Mouse (Mus musculus): ENCODE results near the gene Matk. TPM values are rescaled to one million over a fixed set of nuclear protein-coding genes. Genes with fewer than 3 reads are reported as not detected.

Matk gene
- polyA plus RNA-seq, 1 experiment from 2014 or later, result 2.0 TPM

DNA sequence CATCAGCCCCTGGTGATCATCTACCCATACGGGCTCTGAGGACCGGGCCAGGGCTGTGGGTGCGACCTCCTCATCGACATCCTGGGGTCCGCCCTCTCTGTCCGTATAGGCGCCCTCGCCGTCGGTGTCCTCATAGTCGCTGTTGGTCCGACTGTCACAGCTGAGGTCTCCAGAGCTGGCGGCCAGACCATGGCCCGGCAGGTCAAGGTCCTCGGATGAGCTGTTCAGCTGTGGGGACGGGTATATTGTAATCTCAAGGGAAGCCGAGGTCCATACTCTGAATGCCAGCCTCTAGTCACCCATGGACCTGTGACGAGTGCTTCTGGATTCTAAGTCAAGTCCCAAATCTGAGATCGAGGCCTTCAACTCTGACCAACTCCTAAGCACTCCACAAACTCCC is 21.1 kb downstream of the Matk start:
- no peak overlapping the region for H3K27ac ChIP-seq (ENCODE audit: low read length)
- WGBS, result 93% methylated on average over 19 of the region's 19 CpGs

GRCm38 (mm10) chr10:81277676-81278075 is 24.9 kb downstream of the Matk start:
- ATAC-seq, result no peak
- Histone ChIP-seq H3K36me3 (ENCODE audit: control insufficient read depth, insufficient read depth, low read length) (peaks cover 28% of the 10 kb centered on the region), H3K27me3 (replicated peaks; ENCODE audit: control insufficient read depth, insufficient read depth, low read length) (no peaks in the 10 kb centered on the region), H3K9ac (ENCODE audit: low read depth, low read length) (no peak overlapping the region), H3K4me2 (ENCODE audit: low read depth, low read length) (no peak overlapping the region), H3K4me3 (ENCODE audit: low read length) (no peak overlapping the region), H3K9me3 (ENCODE audit: control insufficient read depth, low read length) (no peaks in the 10 kb centered on the region), H3K4me1 (ENCODE audit: control insufficient read depth, insufficient read depth, low read length) (no peaks in the 10 kb centered on the region; the same call in 1 of the 2 replicates), H3K27ac (ENCODE audit: low read length) (no peak overlapping the region)
- WGBS, result 80% methylated on average over 22 of the region's 22 CpGs

More for the DNA sequence above, 21.1 kb downstream of the Matk start:
- Histone ChIP-seq H3K9me3 (ENCODE audit: control insufficient read depth, low read length) (no peaks in the 10 kb centered on the region), H3K4me1 (ENCODE audit: control insufficient read depth, insufficient read depth, low read length) (peaks cover 12% of the 10 kb centered on the region), H3K9ac (ENCODE audit: low read depth, low read length) (no peak overlapping the region), H3K4me2 (ENCODE audit: low read depth, low read length) (no peak overlapping the region), H3K4me3 (ENCODE audit: low read length) (no peak overlapping the region), H3K36me3 (ENCODE audit: control insufficient read depth, insufficient read depth, low read length) (peaks cover 36% of the 10 kb centered on the region), H3K27me3 (replicated peaks; ENCODE audit: control insufficient read depth, insufficient read depth, low read length) (no peaks in the 10 kb centered on the region)
- no peak for ATAC-seq

DNA sequence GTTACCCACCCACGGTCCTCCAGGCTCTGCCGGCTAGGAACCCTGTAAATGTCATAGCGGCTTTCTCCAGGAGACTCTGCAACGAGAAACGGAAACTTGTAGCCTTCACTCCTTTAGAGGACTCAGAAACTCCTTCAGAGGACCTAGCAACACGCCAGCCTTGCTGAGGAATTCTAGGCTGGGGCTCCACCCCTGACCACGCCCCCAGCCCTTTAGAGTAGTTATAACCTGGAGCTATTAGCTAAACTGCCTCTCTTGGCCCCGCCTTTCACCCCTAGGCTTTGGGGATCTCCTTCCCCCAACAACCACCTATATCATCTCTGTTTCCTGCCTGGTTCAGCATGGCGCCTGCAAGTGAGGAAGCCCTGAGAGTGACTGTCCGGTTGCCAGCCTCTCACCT is 26.8 kb downstream of the Matk start:
- H3K36me3 ChIP-seq (ENCODE audit: control insufficient read depth, insufficient read depth, low read length), result peaks cover 16% of the 10 kb centered on the region; the same call in 1 of the 2 replicates
- H3K9me3 ChIP-seq (ENCODE audit: control insufficient read depth, low read length), result no peaks in the 10 kb centered on the region
- no peak overlapping the region for H3K4me2 ChIP-seq (ENCODE audit: low read depth, low read length)
- no peak overlapping the region for H3K4me3 ChIP-seq (ENCODE audit: low read length)
- peak overlapping the region; percentile 44; the same call in 1 of the 2 replicates for H3K9ac ChIP-seq (ENCODE audit: low read depth, low read length)
- no peak overlapping the region for H3K27ac ChIP-seq (ENCODE audit: low read length)
- no peak for ATAC-seq
- WGBS, result 42% methylated on average over 10 of the region's 10 CpGs
- H3K4me1 ChIP-seq (ENCODE audit: control insufficient read depth, insufficient read depth, low read length), result peaks cover 6% of the 10 kb centered on the region
- peaks cover 5% of the 10 kb centered on the region; the same call in 1 of the 2 replicates for H3K27me3 ChIP-seq (replicated peaks; ENCODE audit: control insufficient read depth, insufficient read depth, low read length)

DNA sequence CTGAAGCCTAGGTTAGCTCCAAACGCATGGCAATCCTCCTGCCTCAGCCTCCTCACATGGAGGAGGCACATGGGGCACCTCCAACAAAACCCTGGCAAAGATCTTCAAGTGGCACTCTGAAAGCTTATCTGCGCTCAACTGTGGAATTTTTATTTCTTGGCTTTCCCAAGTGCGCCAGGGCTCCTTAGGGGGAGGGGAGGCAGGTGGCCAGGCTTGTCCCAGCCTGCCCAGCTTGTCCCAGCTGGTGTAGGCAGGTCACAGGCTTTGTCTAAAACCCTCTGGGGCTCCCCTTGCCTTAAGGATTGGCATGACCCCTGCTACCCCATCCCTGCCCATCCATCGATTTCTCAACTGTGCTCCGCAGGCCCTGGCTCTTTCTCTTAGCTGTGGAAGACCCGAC is 31.5 kb downstream of the Matk start:
- WGBS, result 52% methylated on average over 6 of the region's 6 CpGs
- Histone ChIP-seq H3K4me1 (ENCODE audit: control insufficient read depth, insufficient read depth, low read length) (peaks cover 14% of the 10 kb centered on the region), H3K36me3 (ENCODE audit: control insufficient read depth, insufficient read depth, low read length) (peaks cover 11% of the 10 kb centered on the region; the same call in 1 of the 2 replicates), H3K27me3 (replicated peaks; ENCODE audit: control insufficient read depth, insufficient read depth, low read length) (peaks cover 10% of the 10 kb centered on the region; the same call in 1 of the 2 replicates), H3K4me3 (ENCODE audit: low read length) (peak overlapping the region; percentile 66), H3K9ac (ENCODE audit: low read depth, low read length) (peak overlapping the region; percentile 45), H3K27ac (ENCODE audit: low read length) (no peak overlapping the region), H3K4me2 (ENCODE audit: low read depth, low read length) (peak overlapping the region; percentile 79), H3K9me3 (ENCODE audit: control insufficient read depth, low read length) (no peaks in the 10 kb centered on the region)
- no peak for ATAC-seq

GRCm38 (mm10) chr10:81284719-81285118 is 32.0 kb downstream of the Matk start:
- peak overlapping the region; percentile 76 for H3K9ac ChIP-seq (ENCODE audit: low read depth, low read length)
- peak overlapping the region; percentile 79 for H3K4me2 ChIP-seq (ENCODE audit: low read depth, low read length)
- peaks cover 14% of the 10 kb centered on the region for H3K4me1 ChIP-seq (ENCODE audit: control insufficient read depth, insufficient read depth, low read length)
- peaks cover 11% of the 10 kb centered on the region; the same call in 1 of the 2 replicates for H3K36me3 ChIP-seq (ENCODE audit: control insufficient read depth, insufficient read depth, low read length)
- no peaks in the 10 kb centered on the region for H3K9me3 ChIP-seq (ENCODE audit: control insufficient read depth, low read length)
- ATAC-seq, result peak; percentile 27
- peak overlapping the region; percentile 85 for H3K27ac ChIP-seq (ENCODE audit: low read length)
- peak overlapping the region; percentile 66 for H3K4me3 ChIP-seq (ENCODE audit: low read length)
- H3K27me3 ChIP-seq (replicated peaks; ENCODE audit: control insufficient read depth, insufficient read depth, low read length), result peaks cover 10% of the 10 kb centered on the region; the same call in 1 of the 2 replicates
- WGBS, result 9% methylated on average over 17 of the region's 17 CpGs

DNA sequence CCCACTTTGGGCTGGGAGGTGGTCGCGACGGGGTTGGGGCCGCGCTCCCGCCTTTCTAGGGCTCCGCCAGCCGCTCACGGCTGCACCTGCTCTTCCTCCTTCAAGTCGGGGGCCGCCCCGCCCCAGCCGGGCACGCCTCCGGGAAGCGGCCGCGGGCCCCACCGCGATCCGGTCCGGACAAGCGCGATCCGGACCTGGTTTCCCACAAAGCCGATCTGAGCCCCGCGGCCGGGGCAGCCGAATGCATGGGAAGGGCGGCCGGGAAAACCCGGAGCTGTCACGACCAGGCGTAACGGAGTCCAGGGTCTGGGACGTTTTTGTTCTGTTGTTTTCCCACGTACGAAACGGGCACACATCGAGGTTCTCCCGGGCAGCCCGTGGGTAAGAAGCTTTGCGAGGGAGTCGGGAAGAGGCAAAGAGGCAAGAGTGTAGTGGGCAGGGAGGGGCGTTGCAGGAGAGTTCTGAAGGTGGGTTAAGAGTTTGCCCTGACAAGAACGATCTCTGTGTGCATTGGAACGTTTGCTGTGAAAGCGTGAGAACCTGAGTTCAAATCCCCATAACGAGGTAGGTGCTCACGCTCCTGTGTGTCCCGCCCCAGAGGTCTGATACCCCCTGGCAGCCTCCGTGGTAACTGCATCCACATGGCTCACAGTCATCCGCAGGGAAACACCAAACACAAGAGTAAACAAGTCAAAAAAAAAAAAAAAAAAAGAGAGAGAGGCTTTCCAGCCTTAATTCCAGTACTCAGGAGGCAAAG is 33.1 kb downstream of the Matk start:
- peak; percentile 63 for ATAC-seq
- Histone ChIP-seq H3K27me3 (replicated peaks; ENCODE audit: control insufficient read depth, insufficient read depth, low read length) (peaks cover 10% of the 10 kb centered on the region; the same call in 1 of the 2 replicates), H3K9ac (ENCODE audit: low read depth, low read length) (peak overlapping the region; percentile 76)

GRCm38 (mm10) chr10:81286586-81286985 is 33.9 kb downstream of the Matk start:
- Histone ChIP-seq H3K27me3 (replicated peaks; ENCODE audit: control insufficient read depth, insufficient read depth, low read length) (peaks cover 10% of the 10 kb centered on the region; the same call in 1 of the 2 replicates), H3K36me3 (ENCODE audit: control insufficient read depth, insufficient read depth, low read length) (no peaks in the 10 kb centered on the region), H3K4me1 (ENCODE audit: control insufficient read depth, insufficient read depth, low read length) (peaks cover 19% of the 10 kb centered on the region), H3K4me3 (ENCODE audit: low read length) (peak overlapping the region; percentile 66), H3K9me3 (ENCODE audit: control insufficient read depth, low read length) (no peaks in the 10 kb centered on the region), H3K27ac (ENCODE audit: low read length) (peak overlapping the region; percentile 85), H3K9ac (ENCODE audit: low read depth, low read length) (peak overlapping the region; percentile 76), H3K4me2 (ENCODE audit: low read depth, low read length) (peak overlapping the region; percentile 79)
- WGBS, result 27% methylated on average over 6 of the region's 6 CpGs
- ATAC-seq, result peak; percentile 32

More for the DNA sequence above, 33.1 kb downstream of the Matk start:
- Histone ChIP-seq H3K4me2 (ENCODE audit: low read depth, low read length) (peak overlapping the region; percentile 79), H3K4me3 (ENCODE audit: low read length) (peak overlapping the region; percentile 66), H3K4me1 (ENCODE audit: control insufficient read depth, insufficient read depth, low read length) (peaks cover 14% of the 10 kb centered on the region), H3K27ac (ENCODE audit: low read length) (peak overlapping the region; percentile 85), H3K36me3 (ENCODE audit: control insufficient read depth, insufficient read depth, low read length) (peaks cover 4% of the 10 kb centered on the region; the same call in 1 of the 2 replicates), H3K9me3 (ENCODE audit: control insufficient read depth, low read length) (no peaks in the 10 kb centered on the region)
- WGBS, result 2% methylated on average over 51 of the region's 54 CpGs

DNA sequence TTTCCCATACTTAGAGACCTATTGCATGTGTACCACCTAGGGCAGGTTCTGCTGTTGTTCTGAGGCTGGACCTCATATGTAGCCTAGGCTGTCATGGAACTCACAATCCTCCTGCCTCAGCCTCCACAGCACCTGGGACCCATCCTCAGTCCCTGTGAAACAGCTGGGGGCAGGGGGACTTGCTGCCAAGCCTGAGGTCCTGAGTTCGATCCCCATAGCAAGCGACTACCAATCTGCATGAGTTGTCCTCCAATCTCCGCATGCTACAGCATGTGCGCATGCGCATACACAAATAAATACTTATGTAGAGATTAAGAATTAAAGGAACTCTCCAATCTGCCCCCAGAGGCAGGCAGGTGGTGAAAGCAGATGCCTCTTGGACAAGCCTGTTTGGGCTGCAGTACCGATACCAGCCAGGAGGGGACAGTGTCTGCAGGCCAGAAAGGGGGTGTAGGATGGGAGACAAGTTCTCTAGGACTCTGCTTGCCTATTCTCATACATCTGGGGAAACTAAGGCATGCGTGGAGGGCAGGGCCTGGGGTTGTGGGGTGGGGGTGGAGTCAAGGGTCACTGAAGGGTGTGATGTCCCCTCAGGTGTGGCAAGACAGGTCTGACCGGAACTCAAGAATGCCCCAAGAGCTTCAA is 34.9 kb downstream of the Matk start:
- Histone ChIP-seq H3K27ac (ENCODE audit: low read length) (peak overlapping the region; percentile 85), H3K4me2 (ENCODE audit: low read depth, low read length) (no peak overlapping the region), H3K9ac (ENCODE audit: low read depth, low read length) (peak overlapping the region; percentile 24; the same call in 1 of the 2 replicates)

DNA sequence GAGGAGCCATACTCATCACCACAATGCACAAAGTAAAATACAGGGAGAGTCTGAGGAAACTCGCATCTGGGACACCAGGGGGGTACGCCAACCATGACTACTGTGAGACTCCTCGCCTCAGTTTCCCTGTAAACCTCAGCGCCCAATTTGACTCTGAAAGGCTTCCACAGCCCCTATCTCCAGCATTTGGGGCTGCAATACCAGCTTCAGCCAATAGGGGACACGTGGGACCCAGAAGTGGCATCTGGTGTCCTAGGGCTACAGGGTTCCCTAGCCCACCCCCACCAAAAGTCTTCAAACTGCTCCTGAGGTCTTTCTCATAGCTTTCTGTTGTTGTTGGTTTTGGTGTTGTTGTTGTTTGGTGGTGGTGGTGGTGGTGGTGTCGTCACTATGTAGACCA is 35.9 kb downstream of the Matk start:
- Histone ChIP-seq H3K4me3 (ENCODE audit: low read length) (no peak overlapping the region), H3K4me1 (ENCODE audit: control insufficient read depth, insufficient read depth, low read length) (peaks cover 20% of the 10 kb centered on the region), H3K9me3 (ENCODE audit: control insufficient read depth, low read length) (no peaks in the 10 kb centered on the region), H3K4me2 (ENCODE audit: low read depth, low read length) (no peak overlapping the region), H3K36me3 (ENCODE audit: control insufficient read depth, insufficient read depth, low read length) (no peaks in the 10 kb centered on the region), H3K9ac (ENCODE audit: low read depth, low read length) (peak overlapping the region; percentile 22; the same call in 1 of the 2 replicates), H3K27me3 (replicated peaks; ENCODE audit: control insufficient read depth, insufficient read depth, low read length) (peaks cover 10% of the 10 kb centered on the region; the same call in 1 of the 2 replicates), H3K27ac (ENCODE audit: low read length) (peak overlapping the region; percentile 4)
- 43% methylated on average over 6 of the region's 6 CpGs for WGBS
- ATAC-seq, result no peak

More for the DNA sequence above, 34.9 kb downstream of the Matk start:
- 62% methylated on average over 8 of the region's 8 CpGs for WGBS
- H3K4me1 ChIP-seq (ENCODE audit: control insufficient read depth, insufficient read depth, low read length), result peaks cover 19% of the 10 kb centered on the region
- H3K9me3 ChIP-seq (ENCODE audit: control insufficient read depth, low read length), result no peaks in the 10 kb centered on the region
- peaks cover 10% of the 10 kb centered on the region; the same call in 1 of the 2 replicates for H3K27me3 ChIP-seq (replicated peaks; ENCODE audit: control insufficient read depth, insufficient read depth, low read length)
- H3K4me3 ChIP-seq (ENCODE audit: low read length), result no peak overlapping the region
- H3K36me3 ChIP-seq (ENCODE audit: control insufficient read depth, insufficient read depth, low read length), result no peaks in the 10 kb centered on the region
- no peak for ATAC-seq

All from intestine, embryonic 16.5 days (tissue).